Mouse (Mus musculus) liver, embryonic 16.5 days (tissue): ENCODE data around the gene Ap2a2. TPM values are rescaled to one million over a fixed set of nuclear protein-coding genes. Genes with fewer than 3 reads are reported as not detected.
"Not testable (repeated sequence)": the region's sequence is repeated elsewhere in the genome, so short reads cannot be mapped to it uniquely, and the experiment has no call there.

Experiments used
- ATAC-seq: fragments of 200-750 bp; cut with Nextera tagmentation; 2 replicates; pipeline ENCODE4 v1.8.0; 2017; ENCODE audit warnings: low read depth, mild to moderate bottlenecking, moderate number of reproducible peaks, moderate library complexity
- H3K27ac ChIP-seq: fragments of 300-500 bp; sonication (generic); 2 replicates; pipeline ENCODE4 v1.5.1; 2014; ENCODE audit warnings: mild to moderate bottlenecking, low read length
- H3K27me3 ChIP-seq: fragments of 300-500 bp; sonication (generic); 2 replicates; pipeline ENCODE4 v1.6.1; 2014; ENCODE audit warnings: low read depth, low read length, mixed read lengths; ENCODE audit not compliant: control insufficient read depth, insufficient read depth
- H3K36me3 ChIP-seq: fragments of 300-500 bp; sonication (generic); 2 replicates; pipeline ENCODE4 v1.6.1; 2014; ENCODE audit warnings: mild to moderate bottlenecking; ENCODE audit not compliant: control insufficient read depth, insufficient read depth
- H3K4me1 ChIP-seq: fragments of 300-500 bp; sonication (generic); 2 replicates; pipeline ENCODE4 v1.6.1; 2014; ENCODE audit warnings: low read depth, low read length, mixed read lengths; ENCODE audit not compliant: control insufficient read depth
- H3K4me2 ChIP-seq: fragments of 300-500 bp; sonication (generic); 2 replicates; pipeline ENCODE4 v1.6.1; 2014; ENCODE audit warnings: low read depth, low read length, mixed read lengths
- H3K4me3 ChIP-seq: fragments of 300-500 bp; sonication (generic); 2 replicates; pipeline ENCODE4 v1.5.1; 2014; ENCODE audit warnings: low read depth, mild to moderate bottlenecking, low read length
- H3K9ac ChIP-seq: fragments of 300-500 bp; sonication (generic); 2 replicates; pipeline ENCODE4 v1.6.1; 2014; ENCODE audit warnings: low read depth, low read length
- H3K9me3 ChIP-seq: fragments of 300-500 bp; sonication (generic); replicated peaks from 2 replicates; pipeline ENCODE4 v1.6.1; 2016; ENCODE audit warnings: low read length; ENCODE audit not compliant: control insufficient read depth
- WGBS: fragments of 180-500 bp; shearing (Covaris S2); extraction: QIAGEN DNeasy Blood & Tissue Kit; methylation state at CpG from one replicate; pipeline ENCODE4 v1.1.7; 2014; ENCODE audit not compliant: insufficient replicate concordance; 5-methylcytosine and 5-hydroxymethylcytosine counted together
- polyA plus RNA-seq: library from polyadenylated mRNA; unstranded; fragments of >200 nt; fragmentation: Nextera tagmentation; extraction: Ambion mirVana; gene quantifications from 2 replicates; pipeline ENCODE4 v1.2.1, GENCODE M21; 2015

Ap2a2 gene
- polyA plus RNA-seq, 1 experiment from 2014 or later, result 70.7 TPM

DNA sequence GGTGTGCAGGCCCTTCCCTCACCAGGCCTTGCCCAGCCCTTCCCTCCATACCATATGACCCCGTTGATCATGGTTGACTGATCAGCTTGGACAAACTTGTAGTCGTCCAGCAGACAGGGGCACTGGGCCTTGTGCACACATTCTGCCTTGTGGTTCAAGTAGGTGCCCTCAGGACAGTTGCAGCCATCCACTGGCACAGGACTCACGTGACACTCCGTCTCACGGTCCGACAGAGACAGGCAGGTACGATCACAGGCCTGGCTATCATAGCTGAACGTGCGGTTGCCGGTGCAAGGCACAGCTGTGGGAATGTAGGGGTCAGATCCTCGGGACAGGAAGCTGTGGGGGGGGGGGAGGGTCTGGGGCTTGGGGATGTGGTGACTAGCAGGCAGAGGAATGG lies 85.8 kb downstream of the Ap2a2 start:
- WGBS, result 71% methylated on average over 11 of the region's 11 CpGs
- ATAC-seq, result no peak
- H3K4me1 ChIP-seq, result peaks cover 23% of the 10 kb centered on the region

DNA sequence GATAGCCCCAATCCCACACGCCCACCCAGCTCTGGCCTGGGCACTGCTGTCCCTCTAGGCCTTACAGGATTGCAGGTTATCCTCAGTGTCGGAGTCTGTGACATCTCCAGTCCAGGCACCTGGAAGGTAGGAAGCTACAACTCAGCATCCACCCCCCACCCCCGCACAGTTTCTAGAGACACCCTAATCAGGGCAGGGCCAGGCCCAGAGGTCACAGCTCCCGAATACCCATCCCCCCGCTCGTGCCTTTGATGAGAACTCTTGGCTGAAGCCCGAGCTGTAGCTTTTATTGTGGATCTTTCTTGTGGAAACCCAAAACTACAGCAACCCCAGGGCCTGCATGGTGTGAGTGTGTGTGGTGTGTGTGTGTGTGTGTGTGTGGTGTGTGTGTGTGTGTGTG lies 90.2 kb downstream of the Ap2a2 start:
- no peak overlapping the region for H3K27ac ChIP-seq
- no peak overlapping the region for H3K4me2 ChIP-seq
- no peaks in the 10 kb centered on the region for H3K9me3 ChIP-seq
- H3K4me3 ChIP-seq, result no peak overlapping the region
- no peaks in the 10 kb centered on the region for H3K36me3 ChIP-seq
- no peak overlapping the region for H3K9ac ChIP-seq
- H3K4me1 ChIP-seq, result peaks cover 42% of the 10 kb centered on the region
- peak; percentile 27; the same call in 1 of the 2 replicates for ATAC-seq
- H3K27me3 ChIP-seq, result no peaks in the 10 kb centered on the region
- 33% methylated on average over 7 of the region's 7 CpGs for WGBS

More for the DNA sequence above, 85.8 kb downstream of the Ap2a2 start:
- Histone ChIP-seq H3K9ac (no peak overlapping the region), H3K36me3 (no peaks in the 10 kb centered on the region), H3K27ac (no peak overlapping the region), H3K4me3 (no peak overlapping the region), H3K27me3 (no peaks in the 10 kb centered on the region), H3K9me3 (no peaks in the 10 kb centered on the region), H3K4me2 (no peak overlapping the region)

DNA sequence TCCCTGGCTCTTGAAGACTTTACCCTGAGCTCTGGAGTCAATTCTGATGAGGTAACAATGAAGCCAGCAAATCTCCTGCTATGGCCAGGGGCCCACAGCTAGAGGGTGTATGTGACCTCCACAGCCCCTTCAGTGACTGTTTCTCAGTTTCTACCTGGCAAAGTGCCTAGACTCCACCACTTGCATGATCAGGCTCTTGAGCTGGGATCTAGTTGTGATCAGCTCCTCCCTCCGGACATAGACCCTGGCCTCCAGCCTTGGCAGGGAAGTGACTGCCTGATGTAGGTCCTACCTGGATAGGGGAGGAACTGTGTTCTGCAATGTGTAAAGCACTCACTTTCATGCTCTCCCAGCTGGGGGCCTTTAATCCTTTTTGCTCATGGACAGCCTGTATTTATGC lies 98.4 kb downstream of the Ap2a2 start:
- 67% methylated on average over 1 of the region's 1 CpGs for WGBS
- Histone ChIP-seq H3K4me3 (no peak overlapping the region), H3K9me3 (no peaks in the 10 kb centered on the region), H3K4me2 (no peak overlapping the region), H3K9ac (no peak overlapping the region), H3K27me3 (no peaks in the 10 kb centered on the region), H3K36me3 (no peaks in the 10 kb centered on the region), H3K27ac (no peak overlapping the region), H3K4me1 (peaks cover 45% of the 10 kb centered on the region)
- no peak for ATAC-seq

DNA sequence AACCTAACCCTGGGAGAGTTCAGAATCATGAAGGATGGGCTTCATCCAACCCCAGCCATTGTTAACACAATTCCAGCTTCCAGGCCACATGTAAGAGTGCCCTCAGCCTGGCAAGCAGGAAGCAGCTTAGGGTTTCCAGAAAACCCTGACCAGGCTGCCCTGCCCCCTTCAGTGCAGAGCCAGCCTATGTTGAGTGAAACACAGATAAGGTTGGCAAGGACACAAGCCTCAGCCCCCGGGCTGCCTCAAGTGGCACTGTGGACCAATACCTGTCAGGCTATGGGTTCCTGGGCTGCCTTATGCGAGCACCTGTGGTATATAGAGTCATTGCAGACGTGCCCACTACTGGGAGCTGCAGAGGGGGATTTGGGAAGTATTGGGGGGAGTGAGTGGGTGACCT lies 99.5 kb downstream of the Ap2a2 start:
- no peak for ATAC-seq
- Histone ChIP-seq H3K36me3 (no peaks in the 10 kb centered on the region), H3K27ac (no peak overlapping the region), H3K4me1 (peaks cover 34% of the 10 kb centered on the region), H3K4me3 (no peak overlapping the region), H3K4me2 (no peak overlapping the region), H3K9me3 (no peaks in the 10 kb centered on the region), H3K9ac (no peak overlapping the region), H3K27me3 (no peaks in the 10 kb centered on the region)
- 47% methylated on average over 3 of the region's 3 CpGs for WGBS

DNA sequence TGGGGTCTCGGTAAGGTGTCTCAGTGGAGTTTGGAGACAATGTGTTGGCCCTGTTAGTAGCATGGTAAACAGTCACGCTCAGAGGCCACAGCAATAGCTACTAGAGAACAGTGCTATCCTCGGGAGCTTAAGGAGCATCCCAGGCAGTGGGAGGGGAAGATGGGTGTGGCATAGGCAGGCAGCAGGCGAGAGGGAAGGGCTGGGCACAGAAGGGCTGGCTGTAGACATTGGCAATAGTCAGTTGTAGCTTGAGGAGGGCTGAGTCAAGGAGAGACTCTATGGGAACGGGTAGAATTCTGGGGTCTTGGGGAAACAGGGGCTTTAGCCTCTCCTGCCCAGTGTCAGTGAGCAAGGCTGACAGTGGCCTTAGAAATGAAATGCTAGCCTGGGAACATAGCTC lies 100.2 kb downstream of the Ap2a2 start:
- Histone ChIP-seq H3K9ac (no peak overlapping the region), H3K9me3 (no peaks in the 10 kb centered on the region), H3K27ac (no peak overlapping the region), H3K4me3 (no peak overlapping the region), H3K4me2 (no peak overlapping the region), H3K36me3 (no peaks in the 10 kb centered on the region), H3K4me1 (peaks cover 33% of the 10 kb centered on the region), H3K27me3 (no peaks in the 10 kb centered on the region)
- WGBS, result 43% methylated on average over 5 of the region's 5 CpGs
- ATAC-seq, result no peak

DNA sequence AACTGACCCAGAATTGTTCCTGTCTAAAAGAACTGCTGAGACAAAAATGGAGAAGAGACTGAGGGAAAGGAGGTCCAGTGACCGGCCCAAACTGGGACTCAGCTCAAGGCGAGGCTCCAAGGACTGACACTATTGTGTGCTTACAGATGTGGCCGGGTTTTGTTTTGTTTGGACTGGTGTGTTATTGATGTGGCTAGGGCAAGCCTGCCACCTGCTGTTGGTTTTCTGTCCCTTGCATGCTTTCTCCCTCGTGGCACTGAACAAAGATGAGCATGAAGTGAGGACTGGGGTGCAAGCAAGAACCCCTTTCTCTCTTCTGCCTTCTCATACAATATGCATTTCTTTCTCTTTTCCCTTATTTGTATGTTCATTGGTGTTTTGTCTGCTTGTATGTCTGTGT lies 104.2 kb downstream of the Ap2a2 start:
- 9% methylated on average over 4 of the region's 4 CpGs for WGBS
- H3K9ac ChIP-seq, result no peak overlapping the region
- peaks cover 20% of the 10 kb centered on the region for H3K4me1 ChIP-seq
- H3K27me3 ChIP-seq, result no peaks in the 10 kb centered on the region
- no peak overlapping the region for H3K4me3 ChIP-seq
- H3K36me3 ChIP-seq, result no peaks in the 10 kb centered on the region
- no peaks in the 10 kb centered on the region for H3K9me3 ChIP-seq
- H3K27ac ChIP-seq, result no peak overlapping the region
- no peak overlapping the region for H3K4me2 ChIP-seq
- 0 out of 2 replicates have a peak, but pooled peaks have one; percentile 40 for ATAC-seq

DNA sequence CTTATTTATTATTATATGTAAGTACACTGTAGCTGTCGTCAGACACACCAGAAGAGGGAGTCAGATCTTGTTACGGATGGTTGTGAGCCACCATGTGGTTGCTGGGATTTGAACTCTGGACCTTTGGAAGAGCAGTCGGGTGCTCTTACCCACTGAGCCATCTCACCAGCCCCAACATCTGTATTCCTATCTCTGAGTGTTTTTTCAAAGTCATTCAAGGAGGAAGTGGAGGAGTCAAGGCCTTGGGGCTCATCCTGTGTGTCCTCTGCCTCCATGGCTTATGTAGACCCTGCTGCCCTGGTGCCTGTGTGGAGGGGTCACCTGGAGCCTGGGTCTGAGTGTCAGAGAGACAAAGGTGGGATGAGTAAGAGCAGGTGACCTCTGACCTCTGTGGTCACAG lies 107.1 kb downstream of the Ap2a2 start:
- not testable (repeated sequence) for H3K9ac ChIP-seq, ATAC-seq, H3K27ac ChIP-seq, H3K27me3 ChIP-seq, H3K36me3 ChIP-seq, H3K4me3 ChIP-seq, H3K9me3 ChIP-seq, H3K4me2 ChIP-seq
- peaks cover 21% of the 10 kb centered on the region for H3K4me1 ChIP-seq
- WGBS, result 70% methylated on average over 3 of the region's 3 CpGs

DNA sequence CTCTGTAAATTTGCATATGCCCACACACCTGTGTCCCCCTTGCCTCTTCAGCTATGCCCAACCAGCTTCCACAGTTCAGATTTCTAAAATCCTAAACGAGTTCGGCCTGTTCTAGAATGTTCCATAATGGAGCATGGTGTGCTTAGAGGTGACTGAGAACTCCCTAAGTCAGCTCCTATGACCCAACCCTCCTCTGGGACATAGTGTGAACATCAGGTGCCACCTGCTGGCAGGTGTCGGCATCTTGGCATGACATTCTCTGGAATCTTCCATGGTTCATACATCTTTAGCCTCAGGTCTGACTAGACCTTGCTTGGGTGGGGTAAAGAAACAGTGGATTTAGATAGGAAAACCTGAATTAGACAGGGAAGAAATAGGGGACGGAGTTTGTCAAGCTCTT lies 109.0 kb downstream of the Ap2a2 start:
- Histone ChIP-seq H3K9me3 (no peaks in the 10 kb centered on the region), H3K4me2 (peak overlapping the region; percentile 53), H3K27ac (peak overlapping the region; percentile 93), H3K27me3 (no peaks in the 10 kb centered on the region), H3K9ac (peak overlapping the region; percentile 29), H3K36me3 (no peaks in the 10 kb centered on the region), H3K4me3 (no peak overlapping the region; the same call in 1 of the 2 replicates), H3K4me1 (peaks cover 21% of the 10 kb centered on the region)
- WGBS, result 57% methylated on average over 4 of the region's 4 CpGs
- ATAC-seq, result peak; percentile 50

DNA sequence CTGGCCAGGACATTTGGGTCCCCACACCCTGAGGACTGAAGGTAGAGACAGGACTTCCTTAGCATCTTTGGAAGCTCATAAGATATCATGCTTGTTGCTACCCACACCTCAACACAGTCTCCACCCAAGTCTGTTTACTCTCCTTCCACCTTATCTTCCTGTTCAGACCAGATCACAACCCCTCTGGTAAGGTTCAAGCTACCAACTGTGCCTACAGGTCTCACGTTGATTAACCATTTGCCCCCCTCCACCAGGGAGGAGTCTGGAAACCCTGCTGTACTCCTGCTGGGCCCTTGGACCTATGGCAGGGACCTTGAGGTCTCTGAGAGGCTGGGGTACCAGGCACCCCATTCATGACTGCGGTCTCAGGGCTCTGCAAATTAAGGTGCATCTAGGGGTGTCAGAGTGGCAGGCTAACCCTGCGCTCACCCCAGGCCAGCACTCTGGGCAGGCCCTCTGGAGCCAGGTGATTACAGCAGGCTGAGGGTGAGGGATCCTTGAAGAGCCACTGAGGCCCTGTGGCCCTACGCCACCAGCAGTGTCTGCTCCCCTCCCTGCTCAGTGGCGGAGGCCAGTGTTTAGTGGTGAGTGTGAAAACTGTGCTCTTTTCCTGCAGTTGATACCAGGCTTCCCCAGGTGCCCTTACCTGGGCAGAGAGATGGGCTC lies 109.8 kb downstream of the Ap2a2 start:
- Histone ChIP-seq H3K27ac (peak overlapping the region; percentile 93), H3K4me3 (peak overlapping the region; percentile 4; the same call in 1 of the 2 replicates), H3K9me3 (no peaks in the 10 kb centered on the region), H3K4me1 (peaks cover 21% of the 10 kb centered on the region), H3K27me3 (no peaks in the 10 kb centered on the region), H3K4me2 (peak overlapping the region; percentile 53), H3K9ac (peak overlapping the region; percentile 29), H3K36me3 (no peaks in the 10 kb centered on the region)
- ATAC-seq, result peak; percentile 95
- WGBS, result 39% methylated on average over 5 of the region's 5 CpGs
